Comparison of ENCODE assay signal across 8 mouse cellular contexts in genomic region chr6:31218880-31219279, GRCm38 (mm10).
DNase-seq lines count a peak whose midpoint lies in the region; ATAC-seq and TF ChIP-seq lines count a peak whose summit lies in the region.

No protein-coding gene starts in this region.

- H3K4me1 ChIP-seq in heart, embryonic 13.5 days, result peaks cover 39% of the 10 kb centered on the region
- H3K4me1 ChIP-seq in hindbrain, embryonic 16.5 days (ENCODE audit: control insufficient read depth, insufficient read depth, low read depth, low read length), result peaks cover 32% of the 10 kb centered on the region
- peaks cover 9% of the 10 kb centered on the region; the same call in 1 of the 2 replicates for H3K4me1 ChIP-seq in midbrain, postnatal 0 days (ENCODE audit: insufficient read depth, low read length)

- peak overlapping the region; percentile 100 for H3K4me2 ChIP-seq in heart, embryonic 13.5 days
- peak overlapping the region; percentile 95 for H3K4me2 ChIP-seq in hindbrain, embryonic 16.5 days (ENCODE audit: low read length)
- peak overlapping the region; percentile 99 for H3K4me2 ChIP-seq in midbrain, postnatal 0 days (ENCODE audit: low read depth, low read length, poor library complexity, severe bottlenecking)

- ATAC-seq in heart, embryonic 13.5 days (ENCODE audit: extremely low read depth, insufficient number of reproducible peaks, low FRiP score, low TSS enrichment), result no peak
- ATAC-seq in hindbrain, embryonic 16.5 days, result no peak
- no peak for ATAC-seq in midbrain, postnatal 0 days (ENCODE audit: low FRiP score)
- ATAC-seq in megakaryocyte-erythroid progenitor cell, adult 5-6 weeks (replicated peaks; ENCODE audit: low FRiP score, low TSS enrichment, poor library complexity, severe bottlenecking), result no peak

- WGBS in heart, embryonic 13.5 days, result 38% methylated on average over 8 of the region's 8 CpGs
- WGBS in hindbrain, embryonic 16.5 days, result 32% methylated on average over 8 of the region's 8 CpGs
- 27% methylated on average over 8 of the region's 8 CpGs for WGBS in midbrain, postnatal 0 days

- H3K27me3 ChIP-seq in heart, embryonic 13.5 days (replicated peaks), result peaks cover 88% of the 10 kb centered on the region
- H3K27me3 ChIP-seq in hindbrain, embryonic 16.5 days (replicated peaks; ENCODE audit: control insufficient read depth, insufficient read depth, low read length), result peaks cover 11% of the 10 kb centered on the region
- H3K27me3 ChIP-seq in midbrain, postnatal 0 days (ENCODE audit: insufficient read depth, low read length), result 0 out of 2 replicates have a peak, but pooled peaks cover 6% of the 10 kb centered on the region

- TF ChIP-seq CTCF in midbrain, postnatal 0 days (IDR thresholded peaks at IDR 0.05), result no peak

- DNase-seq in heart, postnatal 25 days (ENCODE audit: low spot score), result no peak
- peak; percentile 63 for DNase-seq in adipocyte (ENCODE audit: low spot score)
- DNase-seq in midbrain, postnatal 0 days (ENCODE audit: low spot score), result no peak
- no peak for DNase-seq in cerebellum, postnatal 4 days (ENCODE audit: low spot score in 2 of 2)
- no peak for DNase-seq in layer of hippocampus, adult 18-20 months (ENCODE audit: low spot score in 2 of 2)

- H3K27ac ChIP-seq in heart, embryonic 13.5 days (replicated peaks), result no peak overlapping the region
- no peak overlapping the region for H3K27ac ChIP-seq in hindbrain, embryonic 16.5 days (ENCODE audit: low read depth, low read length)
- H3K27ac ChIP-seq in midbrain, postnatal 0 days (ENCODE audit: low read depth, low read length), result peak overlapping the region; percentile 43; the same call in 1 of the 2 replicates

- no peaks in the 10 kb centered on the region for H3K9me3 ChIP-seq in heart, embryonic 13.5 days
- H3K9me3 ChIP-seq in hindbrain, embryonic 16.5 days (ENCODE audit: control insufficient read depth, low read length), result no peaks in the 10 kb centered on the region
- no peaks in the 10 kb centered on the region for H3K9me3 ChIP-seq in midbrain, postnatal 0 days (ENCODE audit: low read length)

- H3K9ac ChIP-seq in heart, embryonic 13.5 days, result peak overlapping the region; percentile 85
- no peak overlapping the region for H3K9ac ChIP-seq in hindbrain, embryonic 16.5 days (ENCODE audit: low read depth, low read length)
- no peak overlapping the region for H3K9ac ChIP-seq in midbrain, postnatal 0 days (replicated peaks; ENCODE audit: low read length, poor library complexity, severe bottlenecking)

- H3K36me3 ChIP-seq in heart, embryonic 13.5 days, result no peaks in the 10 kb centered on the region
- no peaks in the 10 kb centered on the region for H3K36me3 ChIP-seq in hindbrain, embryonic 16.5 days (ENCODE audit: control insufficient read depth, insufficient read depth, low read length)
- H3K36me3 ChIP-seq in midbrain, postnatal 0 days (ENCODE audit: insufficient read depth, low read length), result no peaks in the 10 kb centered on the region

- peak overlapping the region; percentile 80 for H3K4me3 ChIP-seq in heart, embryonic 13.5 days
- peak overlapping the region; percentile 74 for H3K4me3 ChIP-seq in hindbrain, embryonic 16.5 days (ENCODE audit: low read length)
- H3K4me3 ChIP-seq in midbrain, postnatal 0 days (ENCODE audit: low read depth, low read length), result peak overlapping the region; percentile 78

- intact Hi-C loops in heart, postnatal 25 days (cut with DNase I), result loop anchor here (5.0 kb wide), 1 partner anchor 178 kb away; the partner anchor contains the start of gene Mkln1
